Mouse (Mus musculus) liver, adult (tissue): ENCODE measurements around the gene Slc6a18.

Experiments
- GATA4 ChIP-seq: IDR thresholded peaks from 2 replicates; pipeline ENCODE4 v1.6.1; 2014; ENCODE audit warnings: mild to moderate bottlenecking, low read length; ENCODE audit not compliant: insufficient replicate concordance

Slc6a18 gene

DNA sequence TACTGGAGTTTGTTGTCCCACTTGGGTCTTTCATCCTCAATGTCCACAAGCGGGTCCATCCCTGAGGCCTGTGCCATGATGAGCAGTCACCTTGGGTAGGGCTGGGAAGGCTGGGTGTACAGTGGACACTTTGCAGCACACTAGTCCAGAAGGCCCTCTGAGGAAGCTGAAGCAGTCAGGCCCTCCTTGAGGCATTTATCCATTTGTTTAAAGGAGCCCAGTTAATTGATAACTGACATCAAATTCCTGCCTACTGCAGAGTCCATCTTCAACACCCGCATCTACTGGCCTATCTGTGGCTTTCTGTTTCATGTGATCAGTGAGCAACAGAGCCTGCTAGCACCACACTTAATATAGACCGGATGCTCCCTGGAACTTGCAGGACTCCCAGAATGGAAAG, at the start of gene Slc6a18:
Gene Slc6a18, minus strand, starts transcription at position 171 of the 400 bp plus-strand sequence.
- no peak for TF ChIP-seq GATA4

DNA sequence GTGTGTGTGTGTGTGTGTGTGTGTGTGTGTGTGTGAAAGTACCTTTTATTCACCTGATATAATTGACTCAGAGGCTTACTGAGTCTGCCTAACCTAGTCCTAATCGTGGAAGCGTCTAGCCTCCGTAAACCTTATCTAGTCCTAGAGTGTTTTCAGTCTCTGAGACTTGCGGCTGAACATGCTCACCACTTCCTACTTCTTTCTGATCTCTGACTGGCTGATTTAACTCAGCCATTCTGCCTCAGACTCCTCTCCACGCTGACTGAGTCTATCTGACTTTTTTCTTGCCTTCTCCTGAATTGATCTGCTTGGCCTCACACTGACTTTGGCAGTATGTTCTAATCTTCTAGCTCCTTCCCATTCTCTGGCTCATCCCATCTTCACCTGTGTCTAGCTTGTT, 47.5 kb upstream of the Slc6a18 start:
- no peak for TF ChIP-seq GATA4

GRCm38 (mm10) chr13:73723081-73723668, 45.4 kb upstream of the Slc6a18 start:
- TF ChIP-seq GATA4 = no peak

GRCm38 (mm10) chr13:73720241-73720640, 42.4 kb upstream of the Slc6a18 start:
- no peak for TF ChIP-seq GATA4

DNA sequence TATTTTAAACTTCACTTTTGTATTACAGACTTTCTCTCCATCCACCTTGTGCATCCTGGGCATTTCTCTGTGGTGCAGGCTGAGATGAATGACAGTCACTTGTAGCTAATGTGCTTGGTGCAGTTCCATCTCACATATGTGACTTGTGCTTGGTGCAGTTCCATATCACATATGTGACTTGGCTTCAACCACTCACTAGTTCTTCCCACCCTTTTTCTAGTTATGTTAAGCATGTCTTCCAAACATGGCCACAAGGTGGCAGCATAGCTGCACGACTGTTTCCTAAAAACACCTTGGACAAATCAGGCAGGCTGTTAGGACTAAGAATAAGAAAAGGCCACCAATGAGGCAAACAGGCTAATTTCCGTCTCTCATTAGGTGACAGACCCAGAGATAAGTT, 40.4 kb upstream of the Slc6a18 start:
- TF ChIP-seq GATA4 = no peak

DNA sequence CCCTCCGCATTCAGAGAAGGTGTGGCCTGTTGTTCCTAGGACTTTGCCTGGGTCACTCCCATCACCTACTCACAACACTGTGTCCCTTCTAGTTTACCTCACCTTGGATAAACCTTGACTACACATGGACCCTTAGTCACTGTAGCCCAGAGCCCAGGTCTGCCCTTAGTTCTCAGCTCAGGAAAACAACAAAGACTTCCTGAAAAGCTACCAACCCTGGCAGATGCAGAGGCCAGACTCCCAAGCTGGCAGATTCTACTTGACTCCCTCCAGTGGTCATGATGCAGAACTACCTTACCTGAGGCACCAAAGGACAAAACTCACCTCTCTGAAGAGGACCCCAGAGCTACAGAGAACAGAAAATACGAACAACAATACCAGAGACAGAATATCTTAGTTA, 36.2 kb upstream of the Slc6a18 start:
- TF ChIP-seq GATA4 = no peak

DNA sequence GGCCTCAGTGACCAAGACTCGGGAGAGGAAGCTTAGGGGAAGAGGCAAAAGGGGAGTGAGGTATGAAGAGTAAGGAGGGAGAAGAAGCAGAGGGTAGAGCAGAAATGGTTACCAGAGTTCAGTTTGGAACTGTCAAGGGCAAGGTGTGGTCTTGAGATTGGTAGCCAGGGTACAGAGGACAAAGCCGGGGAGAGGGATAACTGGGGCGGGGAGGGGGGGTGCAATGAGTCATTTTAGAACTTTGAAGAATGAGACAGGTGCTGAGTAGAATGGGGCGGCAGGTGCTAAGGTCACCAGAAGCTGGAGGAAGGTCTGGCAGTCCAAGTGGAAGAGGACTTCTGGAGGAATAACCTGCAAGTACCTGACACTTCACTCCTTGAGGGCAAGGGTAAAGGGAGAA, 35.4 kb upstream of the Slc6a18 start:
- TF ChIP-seq GATA4 = no peak

DNA sequence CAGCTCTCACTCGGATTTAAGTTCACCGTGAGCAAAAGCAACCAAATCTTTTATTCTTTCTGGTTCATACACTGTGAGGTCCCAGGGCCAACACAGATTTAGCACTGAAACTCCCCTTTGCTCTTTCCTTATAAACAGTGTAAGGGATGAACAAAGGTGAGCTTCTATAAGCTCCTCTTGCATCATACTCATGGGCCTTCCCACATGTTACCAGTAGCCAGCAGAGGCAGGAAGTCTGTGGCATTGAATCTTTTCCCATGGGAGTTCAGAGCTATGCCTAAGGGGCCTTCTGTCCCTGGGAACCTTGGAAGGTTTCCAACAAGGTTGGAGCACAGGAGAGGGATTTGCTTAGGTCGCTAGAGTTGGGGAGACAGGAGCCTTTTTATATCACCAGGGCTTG, 34.4 kb upstream of the Slc6a18 start:
- TF ChIP-seq GATA4 = no peak

DNA sequence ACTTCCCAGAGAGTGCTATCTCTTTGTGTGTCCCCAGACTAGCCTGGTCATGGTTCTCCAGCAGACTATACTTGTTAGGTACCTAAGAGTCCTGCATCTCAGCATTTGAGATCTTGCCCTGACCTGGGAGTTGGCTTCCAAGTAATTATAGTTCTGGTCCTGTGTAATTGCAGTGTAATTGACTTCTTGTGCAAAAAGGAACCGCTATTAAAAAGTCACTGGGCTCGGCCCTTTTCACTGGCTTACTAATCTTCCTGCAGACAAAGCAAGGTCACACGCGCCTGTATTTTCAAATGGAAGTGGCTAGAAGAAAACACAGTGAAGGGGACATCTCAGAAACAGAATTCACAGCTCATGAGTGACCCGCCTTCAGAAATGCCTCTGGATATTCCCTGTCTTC, 34.0 kb upstream of the Slc6a18 start:
- no peak for TF ChIP-seq GATA4

GRCm38 (mm10) chr13:73711221-73711620, 33.4 kb upstream of the Slc6a18 start:
- TF ChIP-seq GATA4 = no peak

DNA sequence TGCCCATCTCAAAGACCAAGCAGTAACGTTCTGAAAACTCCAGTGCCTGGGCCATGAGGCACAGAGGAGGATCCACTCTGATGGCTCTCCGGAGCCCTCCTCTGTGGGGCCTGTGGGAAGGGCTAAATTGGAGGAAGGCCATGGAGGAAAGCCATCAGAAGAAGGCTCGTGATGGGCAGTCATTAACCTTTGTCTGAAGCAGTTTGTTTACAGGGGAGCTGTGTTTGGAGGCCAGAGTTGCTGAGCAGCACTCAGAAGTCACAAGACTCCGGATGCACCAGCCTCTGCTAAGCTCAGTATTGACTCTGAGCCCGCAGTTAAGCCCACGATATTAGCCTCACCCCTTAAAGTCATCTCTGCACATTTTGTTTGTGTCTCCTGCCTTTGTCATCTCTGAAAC, 31.7 kb upstream of the Slc6a18 start:
- no peak for TF ChIP-seq GATA4

DNA sequence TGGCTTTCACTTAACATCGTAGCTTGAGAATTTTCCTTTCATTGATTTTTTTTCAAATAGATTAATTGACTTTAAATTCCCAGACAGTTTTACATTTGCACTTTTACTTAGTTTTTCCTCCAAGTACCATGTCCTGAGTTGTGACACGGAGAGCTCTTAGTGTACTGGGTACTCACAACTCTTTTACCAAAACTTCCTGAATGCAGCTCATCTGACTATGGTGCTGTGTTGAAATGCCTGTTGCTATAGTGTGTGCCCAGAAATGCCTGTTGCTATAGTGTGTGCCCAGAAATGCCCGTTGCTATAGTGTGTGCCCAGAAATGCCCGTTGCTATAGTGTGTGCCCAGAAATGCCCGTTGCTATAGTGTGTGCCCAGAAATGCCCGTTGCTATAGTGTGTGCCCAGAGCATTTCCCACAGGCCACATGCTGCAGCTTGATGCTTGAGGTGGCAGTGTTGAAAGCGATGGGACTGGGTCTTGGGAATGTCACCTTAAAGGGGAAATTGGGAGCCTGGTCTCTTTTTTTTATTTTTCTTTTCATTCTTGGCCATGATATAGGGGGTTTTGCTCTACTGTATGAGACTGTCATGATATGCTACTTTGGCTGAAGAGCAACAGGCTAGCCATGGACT, 27.0 kb upstream of the Slc6a18 start, which contains the start of gene Slc6a19:
Gene Slc6a19, minus strand, starts transcription at position 172 of the 632 bp plus-strand sequence.
- no peak for TF ChIP-seq GATA4

DNA sequence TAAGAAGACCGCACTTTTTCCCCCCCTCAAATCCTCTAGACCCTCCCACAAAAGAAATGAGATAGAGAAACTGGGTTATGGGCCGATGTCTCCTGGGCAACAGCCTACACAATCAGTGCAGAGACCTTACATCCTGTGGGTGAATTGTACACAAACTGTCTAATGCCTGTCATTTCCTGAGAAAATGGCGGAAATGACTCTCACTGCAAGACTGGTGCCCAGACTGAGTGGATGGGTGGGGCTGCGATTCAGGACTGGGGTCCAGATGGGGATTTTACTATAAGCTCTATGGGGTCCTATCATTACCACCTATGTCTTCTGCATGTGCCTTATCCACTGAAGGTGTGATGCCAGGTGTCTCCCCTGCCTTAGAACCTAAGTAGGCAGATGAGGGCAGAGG, 25.0 kb upstream of the Slc6a18 start:
- TF ChIP-seq GATA4 = no peak

- TF ChIP-seq GATA4 = no peak
Observed at GRCm38 (mm10) chr13:73701161-73701883, 23.5 kb upstream of the Slc6a18 start.

DNA sequence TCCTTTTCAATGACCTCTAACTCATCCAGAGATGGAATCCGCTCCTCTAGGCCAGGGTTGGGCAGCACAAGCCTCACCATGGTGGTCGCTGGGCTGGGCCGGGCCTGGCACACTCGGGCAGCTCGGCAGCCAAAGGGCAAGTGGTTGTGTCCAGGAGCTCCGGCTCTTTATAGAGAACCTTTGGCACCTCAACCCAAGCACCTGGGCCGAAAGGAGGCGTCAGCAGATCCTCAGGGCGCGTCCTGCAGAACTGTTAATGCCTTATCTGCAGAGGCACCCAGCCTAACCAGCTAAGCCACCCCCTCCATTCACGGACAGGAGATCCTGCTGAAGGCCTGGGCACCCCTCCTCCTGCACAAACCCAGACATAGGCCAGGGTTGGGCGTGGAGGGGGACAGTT, 22.7 kb upstream of the Slc6a18 start:
- TF ChIP-seq GATA4 = no peak

GRCm38 (mm10) chr13:73699714-73700113, 21.9 kb upstream of the Slc6a18 start:
- no peak for TF ChIP-seq GATA4
